Mouse (Mus musculus) neural tube, embryonic 11.5 days (tissue): Measurements from ENCODE around the gene Setd1a. TPM values are rescaled to one million over a fixed set of nuclear protein-coding genes. Genes with fewer than 3 reads are reported as not detected.
A peak's percentile ranks its signal among the peaks of the same experiment; 100 is the strongest.

ENCODE experiments used
- ATAC-seq: fragments of 200-750 bp; cut with Nextera tagmentation; 2 replicates; pipeline ENCODE4 v1.8.0; 2017; ENCODE audit warnings: moderate number of reproducible peaks, mild to moderate bottlenecking, moderate TSS enrichment, moderate library complexity; ENCODE audit not compliant: insufficient read depth, low FRiP score, low TSS enrichment
- DNase-seq: peaks from one replicate; pipeline ENCODE4 v3.0.0-alpha.2; 2015; ENCODE audit warnings: low spot score
- H3K27ac ChIP-seq: fragments of 300-500 bp; sonication (generic); 2 replicates; pipeline ENCODE4 v1.5.1; 2014; ENCODE audit warnings: low read depth, mild to moderate bottlenecking, low read length
- H3K27me3 ChIP-seq: fragments of 300-500 bp; sonication (generic); 2 replicates; pipeline ENCODE4 v1.6.1; 2014; ENCODE audit warnings: mild to moderate bottlenecking, low read length, mixed read lengths; ENCODE audit not compliant: control insufficient read depth, insufficient read depth
- H3K36me3 ChIP-seq: fragments of 300-500 bp; sonication (generic); 2 replicates; pipeline ENCODE4 v1.6.1; 2014; ENCODE audit warnings: mild to moderate bottlenecking, low read length, moderate library complexity, mixed read lengths; ENCODE audit not compliant: control insufficient read depth, insufficient read depth
- H3K4me1 ChIP-seq: fragments of 300-500 bp; sonication (generic); 2 replicates; pipeline ENCODE4 v1.6.1; 2014; ENCODE audit warnings: low read length, mixed read lengths; ENCODE audit not compliant: control insufficient read depth, insufficient read depth
- H3K4me2 ChIP-seq: fragments of 300-500 bp; sonication (generic); 2 replicates; pipeline ENCODE4 v1.6.1; 2014; ENCODE audit warnings: low read depth, mild to moderate bottlenecking, moderate library complexity
- H3K4me3 ChIP-seq: fragments of 300-500 bp; sonication (generic); 2 replicates; pipeline ENCODE4 v1.5.1; 2014; ENCODE audit warnings: low read depth, low read length
- H3K9ac ChIP-seq: fragments of 300-500 bp; sonication (generic); 2 replicates; pipeline ENCODE4 v1.6.1; 2014; ENCODE audit warnings: mild to moderate bottlenecking, low read length
- H3K9me3 ChIP-seq: fragments of 300-500 bp; sonication (generic); 2 replicates; pipeline ENCODE4 v1.6.1; 2016; ENCODE audit warnings: low read length; ENCODE audit not compliant: control insufficient read depth
- WGBS: fragments of 180-500 bp; shearing (Covaris S2); extraction: QIAGEN DNeasy Blood & Tissue Kit; methylation state at CpG from one replicate; pipeline ENCODE4 v1.1.7; 2014; 5-methylcytosine and 5-hydroxymethylcytosine counted together
- polyA plus RNA-seq: library from polyadenylated mRNA; unstranded; fragments of >200 nt; fragmentation: Nextera tagmentation; extraction: Ambion mirVana; gene quantifications from 2 replicates; pipeline ENCODE4 v1.2.1, GENCODE M21; 2014

The Setd1a gene
- polyA plus RNA-seq, 1 experiment from 2014 or later = 28.5 TPM

DNA sequence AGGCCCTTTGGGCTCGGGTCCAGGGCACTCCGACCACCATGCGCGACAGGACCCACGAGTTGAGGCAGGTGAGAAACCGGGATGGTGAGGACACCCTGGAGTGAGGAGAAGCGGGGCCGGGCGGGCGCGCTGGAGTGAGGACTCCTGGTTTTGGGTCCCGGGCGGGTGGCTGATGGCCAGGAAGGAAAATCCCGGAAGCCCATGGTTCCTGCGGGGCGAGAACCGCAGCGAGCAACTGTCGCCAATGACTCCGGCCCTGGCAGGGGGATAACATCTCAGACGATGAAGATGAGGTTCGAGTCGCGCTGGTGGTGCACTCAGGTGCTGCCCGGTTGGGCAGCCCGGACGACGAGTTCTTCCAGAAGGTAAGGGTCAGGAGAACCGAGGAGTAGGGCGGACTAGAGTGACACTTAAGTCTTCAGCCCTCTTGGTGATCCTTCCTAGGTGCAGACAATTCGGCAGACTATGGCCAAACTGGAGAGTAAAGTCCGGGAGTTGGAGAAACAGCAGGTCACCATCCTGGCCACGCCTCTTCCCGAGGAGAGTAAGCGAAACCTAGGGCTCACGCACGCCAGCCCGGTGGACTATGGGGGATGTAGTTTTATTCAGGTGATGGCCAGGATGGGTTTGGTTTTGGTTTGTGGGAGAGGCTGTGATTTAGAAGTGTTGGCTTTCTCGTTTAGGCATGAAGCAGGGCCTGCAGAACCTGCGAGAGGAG lies 65.7 kb downstream of the Setd1a start:
- Histone ChIP-seq H3K9me3 (no peaks in the 10 kb centered on the region), H3K4me3 (peak overlapping the region; percentile 58), H3K36me3 (no peaks in the 10 kb centered on the region), H3K9ac (peak overlapping the region; percentile 45), H3K4me2 (peak overlapping the region; percentile 98), H3K27ac (peak overlapping the region; percentile 28), H3K27me3 (no peaks in the 10 kb centered on the region), H3K4me1 (peaks cover 3% of the 10 kb centered on the region; the same call in 1 of the 2 replicates)
- ATAC-seq (peak; percentile 65), DNase-seq (peak; percentile 73)
- WGBS = under 1% methylated on average over 40 of the region's 40 CpGs

Other genes with a start within 250 kb of the Setd1a start
- 6.9 and 9.2 TPM in 2 replicates for gene Tmem265, start 215.3 kb upstream of the Setd1a start, polyA plus RNA-seq
- gene Phkg2, start 203.3 kb upstream of the Setd1a start, polyA plus RNA-seq = 45.1 and 55.1 TPM in 2 replicates
- 12.2 and 12.8 TPM in 2 replicates for gene Ccdc189, start 188.1 kb upstream of the Setd1a start, polyA plus RNA-seq
- gene Rnf40, start 187.9 kb upstream of the Setd1a start, polyA plus RNA-seq = 45.3 and 50.9 TPM in 2 replicates
- gene Zfp629, start 160.9 kb upstream of the Setd1a start, polyA plus RNA-seq = 34.5 and 37.9 TPM in 2 replicates
- gene Bcl7c, start 67.7 kb upstream of the Setd1a start, polyA plus RNA-seq = 54.5 and 55.5 TPM in 2 replicates
- gene Ctf1, start 63.9 kb upstream of the Setd1a start, polyA plus RNA-seq = 6.0 and 8.8 TPM in 2 replicates
- 0.18 TPM in 1 of 2 replicates, not detected in the other for gene Ctf2, start 44.5 kb upstream of the Setd1a start, polyA plus RNA-seq
- 6.7 and 7.7 TPM in 2 replicates for gene Fbxl19, start 32.1 kb upstream of the Setd1a start, polyA plus RNA-seq
- gene Orai3, start 6.9 kb upstream of the Setd1a start, polyA plus RNA-seq = 5.5 and 6.5 TPM in 2 replicates
- gene Gm49388, start 8.9 kb downstream of the Setd1a start, polyA plus RNA-seq = not detected in 2 replicates
- gene Hsd3b7, start 23.9 kb downstream of the Setd1a start, polyA plus RNA-seq = 7.1 and 8.3 TPM in 2 replicates
- gene Stx4a, start 47.6 kb downstream of the Setd1a start, polyA plus RNA-seq = 10.4 and 10.7 TPM in 2 replicates
- 7.8 and 8.1 TPM in 2 replicates for gene Stx1b, start 47.9 kb downstream of the Setd1a start, polyA plus RNA-seq
- gene Zfp646, start 99.6 kb downstream of the Setd1a start, polyA plus RNA-seq = 19.8 and 21.9 TPM in 2 replicates
- 26.6 and 30.6 TPM in 2 replicates for gene Zfp668, start 100.2 kb downstream of the Setd1a start, polyA plus RNA-seq
- gene Prss53, start 114.3 kb downstream of the Setd1a start, polyA plus RNA-seq = 0.46 and 0.61 TPM in 2 replicates
- gene Gm21974, start 118.8 kb downstream of the Setd1a start, polyA plus RNA-seq = not detected in 2 replicates
- 53.9 and 59.6 TPM in 2 replicates for gene Vkorc1, start 118.9 kb downstream of the Setd1a start, polyA plus RNA-seq
- gene Bckdk, start 127.4 kb downstream of the Setd1a start, polyA plus RNA-seq = 99.7 and 109 TPM in 2 replicates
- 52.3 and 56.6 TPM in 2 replicates for gene Kat8, start 135.8 kb downstream of the Setd1a start, polyA plus RNA-seq
- 1.6 and 2.0 TPM in 2 replicates for gene Prss8, start 153.4 kb downstream of the Setd1a start, polyA plus RNA-seq
- gene Prss36, start 170.1 kb downstream of the Setd1a start, polyA plus RNA-seq = 11.6 and 11.7 TPM in 2 replicates
- 48.1 and 51.6 TPM in 2 replicates for gene Fus, start 190.8 kb downstream of the Setd1a start, polyA plus RNA-seq
- 6.3 and 8.6 TPM in 2 replicates for gene Pycard, start 217.2 kb downstream of the Setd1a start, polyA plus RNA-seq
- gene Trim72, start 227.3 kb downstream of the Setd1a start, polyA plus RNA-seq = not detected in 2 replicates